Mouse (Mus musculus): ENCODE measurements around the gene Actl7b.
A peak's percentile ranks its signal among the peaks of the same experiment; 100 is the strongest.

Gene Actl7b

GRCm38 (mm10) chr4:56702234-56702633, 39.0 kb downstream of the Actl7b start:
- DNase-seq: peak; percentile 29

GRCm38 (mm10) chr4:56698671-56699070, 42.6 kb downstream of the Actl7b start:
- DNase-seq: no peak

- DNase-seq: no peak
Measured at GRCm38 (mm10) chr4:56696401-56696800, 44.8 kb downstream of the Actl7b start.
